Mouse (Mus musculus) small intestine, adult 2 months (tissue): ENCODE results near the gene Fgf18.

Experiments used
- CTCF ChIP-seq: fragments of 200-500 bp; IDR thresholded peaks from 2 replicates; pipeline ENCODE4 v1.5.1; 2012; ENCODE audit warnings: low read depth, mild to moderate bottlenecking, control low read depth, inconsistent platforms, low read length, moderate library complexity, mixed read lengths; ENCODE audit not compliant: insufficient replicate concordance, insufficient read length; ENCODE audit errors: extremely low read depth
- POLR2A ChIP-seq: fragments of 200-500 bp; IDR thresholded peaks from 2 replicates; pipeline ENCODE4 v1.6.1; 2012; ENCODE audit warnings: low read depth, mild to moderate bottlenecking, control low read depth, inconsistent platforms, low read length, moderate library complexity

- TF ChIP-seq POLR2A (no peak), CTCF (no peak)
Measured at GRCm38 (mm10) chr11:33089856-33090255, 57.3 kb downstream of the Fgf18 start.
